Mouse (Mus musculus) hindbrain, embryonic 16.5 days (tissue): ENCODE data around the gene Rab3b. TPM values are rescaled to one million over a fixed set of nuclear protein-coding genes. Genes with fewer than 3 reads are reported as not detected.

ENCODE experiments used
- ATAC-seq: fragments of 200-750 bp; cut with Nextera tagmentation; 2 replicates; pipeline ENCODE4 v1.8.0; 2017; ENCODE audit warnings: moderate TSS enrichment, moderate library complexity
- H3K27ac ChIP-seq: fragments of 300-500 bp; sonication (generic); 2 replicates; pipeline ENCODE4 v1.5.1; 2014; ENCODE audit warnings: low read depth, mild to moderate bottlenecking, control low read depth, low read length, moderate library complexity
- H3K27me3 ChIP-seq: fragments of 300-500 bp; sonication (generic); replicated peaks from 2 replicates; pipeline ENCODE4 v1.6.1; 2014; ENCODE audit warnings: low read length; ENCODE audit not compliant: control insufficient read depth, insufficient read depth
- H3K36me3 ChIP-seq: fragments of 300-500 bp; sonication (generic); 2 replicates; pipeline ENCODE4 v1.6.1; 2014; ENCODE audit warnings: mild to moderate bottlenecking, low read length, moderate library complexity, mixed read lengths; ENCODE audit not compliant: control insufficient read depth, insufficient read depth
- H3K4me1 ChIP-seq: fragments of 300-500 bp; sonication (generic); 2 replicates; pipeline ENCODE4 v1.6.1; 2014; ENCODE audit warnings: low read depth, low read length; ENCODE audit not compliant: control insufficient read depth, insufficient read depth
- H3K4me2 ChIP-seq: fragments of 300-500 bp; sonication (generic); 2 replicates; pipeline ENCODE4 v1.6.1; 2014; ENCODE audit warnings: mild to moderate bottlenecking, low read length, control low read depth, moderate library complexity
- H3K4me3 ChIP-seq: fragments of 300-500 bp; sonication (generic); 2 replicates; pipeline ENCODE4 v1.5.1; 2014; ENCODE audit warnings: mild to moderate bottlenecking, low read length, control low read depth, moderate library complexity
- H3K9ac ChIP-seq: fragments of 300-500 bp; sonication (generic); 2 replicates; pipeline ENCODE4 v1.6.1; 2014; ENCODE audit warnings: low read depth, mild to moderate bottlenecking, control low read depth, low read length, moderate library complexity
- H3K9me3 ChIP-seq: fragments of 300-500 bp; sonication (generic); 2 replicates; pipeline ENCODE4 v1.6.1; 2014; ENCODE audit warnings: mild to moderate bottlenecking, low read length, moderate library complexity; ENCODE audit not compliant: control insufficient read depth
- WGBS: fragments of 180-500 bp; shearing (Covaris S2); extraction: QIAGEN DNeasy Blood & Tissue Kit; methylation state at CpG from one replicate; pipeline ENCODE4 v1.1.7; 2014; 5-methylcytosine and 5-hydroxymethylcytosine counted together
- polyA plus RNA-seq: library from polyadenylated mRNA; unstranded; fragments of >200 nt; fragmentation: Nextera tagmentation; extraction: Ambion mirVana; gene quantifications from 2 replicates; pipeline ENCODE4 v1.2.1, GENCODE M21; 2015

Gene Rab3b
- 217 and 249 TPM in 2 replicates for polyA plus RNA-seq

DNA sequence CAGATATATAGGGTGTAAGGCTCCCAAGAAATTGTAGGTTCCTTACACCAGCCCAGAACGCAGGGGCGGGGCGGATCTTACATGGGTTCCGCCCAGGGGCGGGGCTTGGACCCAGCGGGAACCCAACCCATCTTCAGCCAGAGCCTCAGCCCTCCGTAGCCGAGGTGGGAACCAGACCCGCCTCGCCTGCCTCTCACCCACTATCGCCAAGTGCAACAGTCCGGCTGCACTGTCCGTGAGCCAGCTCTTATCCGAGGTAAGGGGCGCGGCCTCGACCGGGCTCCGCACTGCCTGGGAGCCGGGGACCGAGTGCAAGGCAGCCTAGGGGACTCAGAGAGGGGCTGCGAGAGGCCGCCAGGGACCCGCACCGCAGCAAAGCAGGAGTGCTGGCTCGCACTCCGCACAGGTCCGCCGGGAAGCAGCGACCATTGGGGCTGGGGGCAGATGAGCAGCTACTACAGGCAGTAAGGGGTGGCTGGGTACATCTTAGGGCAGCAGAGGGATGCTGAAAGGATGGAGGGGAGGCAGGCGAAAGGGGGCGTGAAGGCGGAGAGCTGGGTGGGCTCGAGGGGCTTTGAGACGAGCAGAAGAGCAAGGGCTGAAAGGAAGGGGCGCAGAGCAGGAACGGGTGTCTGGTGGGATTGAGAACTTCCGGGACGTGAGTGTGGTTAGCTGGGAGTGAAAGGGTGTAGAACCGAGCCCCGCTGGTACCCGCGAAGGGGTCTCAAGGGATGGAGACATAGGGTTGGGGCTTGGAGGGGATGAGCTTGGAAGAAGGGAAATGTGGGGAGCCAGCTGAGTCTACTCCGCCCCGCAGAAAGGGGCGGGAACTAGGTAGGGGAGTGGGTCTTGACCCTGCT lies at the start of gene Rab3b:
Gene Rab3b, plus strand, starts transcription at position 101 of the 860 bp plus-strand sequence.
- Histone ChIP-seq H3K36me3 (no peaks in the 10 kb centered on the region), H3K9ac (peak within 1 kb of the TSS; percentile 71), H3K27me3 (no peaks in the 10 kb centered on the region), H3K9me3 (no peaks in the 10 kb centered on the region), H3K4me2 (peak within 1 kb of the TSS; percentile 58), H3K27ac (peak within 1 kb of the TSS; percentile 26), H3K4me1 (no peaks in the 10 kb centered on the region; the same call in 1 of the 2 replicates), H3K4me3 (peak within 1 kb of the TSS; percentile 56)
- under 1% methylated on average over 46 of the region's 46 CpGs for WGBS
- peak; percentile 94 for ATAC-seq

DNA sequence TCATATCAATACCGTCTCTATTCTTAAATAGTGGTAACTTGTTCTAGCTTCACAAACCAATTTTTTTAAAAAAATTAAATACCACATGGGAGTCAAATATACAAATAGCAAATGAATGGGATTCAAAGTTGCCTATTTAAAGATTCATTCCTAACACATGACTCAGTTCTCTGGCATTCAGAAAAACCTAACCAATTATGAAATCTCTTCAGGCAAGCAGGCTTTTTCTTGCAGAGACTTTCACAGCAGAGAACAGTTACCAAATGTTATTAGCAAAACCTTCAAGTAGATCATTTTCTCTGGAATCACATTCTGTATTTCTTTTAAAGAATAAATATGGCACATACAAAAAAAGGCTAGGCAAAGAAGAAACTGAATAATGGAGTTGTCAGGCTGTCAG lies 48.2 kb upstream of the Rab3b start:
- H3K9ac ChIP-seq = no peak overlapping the region
- H3K4me2 ChIP-seq = peak overlapping the region; percentile 6; the same call in 1 of the 2 replicates

DNA sequence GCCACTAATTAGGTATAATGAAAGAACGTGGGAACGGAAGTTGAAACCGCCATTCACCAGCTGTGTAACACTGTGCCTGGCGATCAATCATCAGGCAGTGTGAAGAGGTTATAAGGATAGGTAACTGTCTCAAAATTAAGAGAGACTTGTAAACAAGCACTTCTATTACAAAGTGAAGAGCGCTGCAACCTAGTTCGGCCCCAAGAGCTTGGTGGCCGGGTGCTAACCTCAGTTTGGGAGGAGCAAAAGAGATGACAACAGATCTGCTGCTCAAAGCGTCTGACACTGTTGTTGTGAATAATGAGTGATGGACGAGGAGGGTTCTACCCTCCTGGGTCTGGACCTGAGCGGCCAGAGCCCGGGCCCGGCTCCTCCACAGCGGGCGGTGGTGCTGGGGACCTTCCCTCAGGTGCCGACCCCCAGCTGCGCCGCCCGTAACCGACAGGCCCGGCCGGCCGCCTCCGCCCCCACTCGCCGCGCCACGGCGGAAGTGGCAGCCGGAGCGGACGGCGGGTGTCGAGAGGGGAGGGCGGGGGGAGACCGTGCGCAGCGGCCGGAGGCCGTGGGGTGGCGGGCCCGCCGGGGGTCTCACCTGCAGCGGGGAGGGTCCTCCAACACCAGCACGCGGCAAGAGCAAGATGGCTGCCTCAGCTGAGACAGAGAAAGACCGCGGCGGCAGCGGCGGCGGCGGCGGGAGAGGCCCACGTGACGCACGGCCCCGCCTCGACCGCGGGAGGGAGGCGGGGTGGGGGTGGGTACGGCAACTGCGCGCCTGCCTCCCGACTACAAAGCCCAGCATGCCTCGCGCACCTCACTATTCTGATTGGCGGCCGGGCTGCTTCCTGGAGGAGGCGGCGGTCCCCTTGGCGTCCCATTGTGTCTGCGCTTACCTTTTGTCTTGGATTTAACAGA lies 45.7 kb upstream of the Rab3b start, which contains the start of gene Btf3l4:
Gene Btf3l4, minus strand, starts transcription at position 699 of the 912 bp plus-strand sequence.
- Histone ChIP-seq H3K27me3 (no peaks in the 10 kb centered on the region), H3K9me3 (no peaks in the 10 kb centered on the region), H3K27ac (peak within 1 kb of the TSS; percentile 99), H3K9ac (peak within 1 kb of the TSS; percentile 99), H3K36me3 (no peaks in the 10 kb centered on the region; the same call in 1 of the 2 replicates), H3K4me3 (peak within 1 kb of the TSS; percentile 91), H3K4me2 (peak within 1 kb of the TSS; percentile 87), H3K4me1 (peaks cover 25% of the 10 kb centered on the region)
- peak; percentile 94 for ATAC-seq
- WGBS = under 1% methylated on average over 64 of the region's 73 CpGs

More for the DNA sequence above, 48.2 kb upstream of the Rab3b start:
- WGBS = 88% methylated on average over 1 of the region's 1 CpGs
- Histone ChIP-seq H3K4me3 (no peak overlapping the region), H3K27ac (no peak overlapping the region), H3K27me3 (no peaks in the 10 kb centered on the region), H3K36me3 (peaks cover 8% of the 10 kb centered on the region), H3K4me1 (peaks cover 18% of the 10 kb centered on the region), H3K9me3 (no peaks in the 10 kb centered on the region)
- ATAC-seq = no peak

DNA sequence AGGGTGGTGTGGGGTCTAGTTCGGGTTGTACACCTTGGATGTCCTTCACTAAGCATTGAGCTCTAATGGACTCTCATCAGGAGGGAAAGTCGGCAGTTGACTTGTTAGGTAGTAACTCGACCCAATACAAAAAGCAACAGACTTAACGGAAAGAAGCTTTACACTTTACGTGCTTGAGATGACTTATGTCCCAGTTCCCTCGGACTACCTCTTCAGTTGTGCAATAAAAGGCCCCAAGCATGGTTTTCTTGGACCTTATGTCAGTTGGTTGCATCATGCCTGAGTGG lies 45.1 kb upstream of the Rab3b start:
- H3K27me3 ChIP-seq = no peaks in the 10 kb centered on the region
- peak overlapping the region; percentile 91 for H3K4me3 ChIP-seq
- no peaks in the 10 kb centered on the region for H3K9me3 ChIP-seq
- H3K9ac ChIP-seq = peak overlapping the region; percentile 76
- H3K4me2 ChIP-seq = peak overlapping the region; percentile 87
- H3K4me1 ChIP-seq = peaks cover 25% of the 10 kb centered on the region
- ATAC-seq = no peak
- WGBS = 1% methylated on average over 6 of the region's 6 CpGs
- no peaks in the 10 kb centered on the region; the same call in 1 of the 2 replicates for H3K36me3 ChIP-seq
- H3K27ac ChIP-seq = peak overlapping the region; percentile 99

DNA sequence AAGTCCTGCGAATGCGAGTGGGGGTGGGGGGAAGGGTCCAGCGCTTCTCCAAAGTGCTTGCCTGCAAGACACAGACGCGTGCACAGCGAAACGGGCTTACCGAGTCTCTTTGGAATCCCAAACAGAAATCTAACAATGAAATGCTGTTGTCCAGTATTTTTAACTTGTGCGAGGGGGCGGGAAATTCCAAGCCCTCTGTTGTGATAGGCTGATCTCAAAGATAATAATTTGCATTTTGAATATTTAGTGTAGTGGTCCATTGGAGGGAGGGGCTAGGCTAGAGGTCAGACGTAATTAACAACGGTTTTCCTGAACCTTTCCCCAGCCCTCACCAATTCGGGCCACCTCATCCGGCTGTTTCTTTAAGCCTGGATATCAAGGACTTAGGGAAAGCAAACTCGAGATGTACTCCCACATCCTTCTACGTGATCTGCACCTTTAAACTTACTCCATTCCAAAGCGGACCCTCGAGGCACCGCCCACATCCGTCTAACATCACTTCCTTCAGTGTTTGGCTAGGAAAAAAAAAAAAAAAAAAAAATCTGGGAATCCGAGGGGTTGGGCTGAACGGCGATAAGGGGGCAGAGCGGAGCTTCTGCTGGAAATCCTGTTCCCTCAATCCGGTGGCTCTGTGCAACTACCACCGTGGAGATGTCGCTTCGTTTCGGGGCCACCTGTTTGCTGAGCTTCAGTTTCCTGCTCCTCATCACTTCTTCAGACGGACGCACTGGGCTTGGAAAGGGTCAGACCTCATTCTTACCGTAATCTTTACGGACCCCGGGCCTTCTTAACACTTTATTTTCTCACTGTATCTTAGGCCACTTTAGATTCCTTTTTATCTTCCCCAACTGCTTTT lies 44.5 kb upstream of the Rab3b start, which contains the start of gene Txndc12:
Gene Txndc12, plus strand, starts transcription at position 487 of the 856 bp plus-strand sequence.
- Histone ChIP-seq H3K4me3 (peak within 1 kb of the TSS; percentile 91), H3K4me1 (peaks cover 25% of the 10 kb centered on the region), H3K36me3 (no peaks in the 10 kb centered on the region), H3K9ac (peak within 1 kb of the TSS; percentile 99), H3K27ac (peak within 1 kb of the TSS; percentile 99), H3K27me3 (no peaks in the 10 kb centered on the region), H3K4me2 (peak within 1 kb of the TSS; percentile 87), H3K9me3 (no peaks in the 10 kb centered on the region)
- ATAC-seq = peak; percentile 83
- under 1% methylated on average over 34 of the region's 34 CpGs for WGBS

DNA sequence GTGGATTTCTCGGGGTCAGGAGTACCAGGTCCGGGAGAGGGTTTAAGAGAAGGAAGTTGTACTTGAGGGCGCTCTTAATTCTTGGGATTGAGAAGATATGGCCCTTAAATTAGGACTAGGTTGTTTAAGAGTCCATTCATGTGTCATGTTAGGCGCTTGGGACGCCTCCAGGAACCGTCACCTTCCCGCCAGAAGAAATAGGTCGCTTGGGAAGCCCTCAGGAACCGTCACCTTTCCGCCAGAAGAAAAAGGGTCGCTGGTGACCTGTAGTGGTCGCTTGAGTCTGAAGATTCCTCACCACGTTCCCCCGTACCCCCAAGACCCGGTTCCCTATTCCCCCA lies 43.9 kb upstream of the Rab3b start:
- Histone ChIP-seq H3K36me3 (no peaks in the 10 kb centered on the region), H3K27ac (peak overlapping the region; percentile 99), H3K4me3 (peak overlapping the region; percentile 91), H3K9me3 (no peaks in the 10 kb centered on the region), H3K4me2 (peak overlapping the region; percentile 87), H3K27me3 (no peaks in the 10 kb centered on the region), H3K4me1 (peaks cover 25% of the 10 kb centered on the region), H3K9ac (peak overlapping the region; percentile 76)
- ATAC-seq = no peak
- WGBS = under 1% methylated on average over 15 of the region's 15 CpGs

DNA sequence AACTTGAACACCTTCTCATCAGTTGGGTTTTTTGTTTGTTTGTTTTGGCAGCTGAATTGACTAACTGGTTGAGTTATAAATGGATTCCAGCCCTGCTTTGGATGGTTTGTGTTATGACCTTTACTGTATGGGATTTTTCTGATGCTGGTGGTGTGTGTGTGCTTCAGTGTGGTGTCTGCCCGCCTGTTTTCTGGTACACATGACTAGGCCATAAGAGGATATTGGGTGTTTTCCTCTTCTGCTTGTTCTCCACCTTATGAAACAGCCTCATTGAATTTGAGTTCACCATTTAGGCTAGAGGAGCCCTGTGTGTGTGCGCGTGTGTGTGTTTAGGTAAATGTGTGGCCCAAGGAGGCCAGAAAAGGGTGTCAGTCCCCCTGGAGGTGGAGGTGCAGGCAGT lies 43.4 kb upstream of the Rab3b start:
- peak overlapping the region; percentile 99; the same call in 1 of the 2 replicates for H3K27ac ChIP-seq
- peak overlapping the region; percentile 87 for H3K4me2 ChIP-seq
- no peaks in the 10 kb centered on the region for H3K9me3 ChIP-seq
- 67% methylated on average over 3 of the region's 3 CpGs for WGBS
- no peak for ATAC-seq
- H3K4me3 ChIP-seq = peak overlapping the region; percentile 91
- no peaks in the 10 kb centered on the region for H3K36me3 ChIP-seq
- peaks cover 25% of the 10 kb centered on the region for H3K4me1 ChIP-seq
- no peaks in the 10 kb centered on the region for H3K27me3 ChIP-seq
- H3K9ac ChIP-seq = peak overlapping the region; percentile 76

DNA sequence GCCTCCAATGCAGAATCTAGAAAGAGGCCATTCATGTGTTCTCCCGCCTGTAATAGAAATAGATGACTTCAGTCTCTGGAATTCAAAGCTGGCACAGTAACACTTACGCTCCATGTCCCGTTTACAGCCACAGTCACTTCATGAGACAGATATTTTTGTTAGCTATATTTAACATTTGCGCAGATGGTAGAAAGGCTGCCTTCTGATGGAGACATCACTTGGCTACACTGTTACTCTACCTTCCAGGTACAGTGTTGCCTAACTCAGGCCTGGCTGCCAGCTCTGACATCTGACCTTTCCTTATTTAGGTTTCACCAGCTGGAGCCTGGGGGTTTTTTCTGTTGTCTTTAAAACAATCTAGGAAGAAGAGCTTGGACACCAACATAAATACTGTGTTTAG lies 40.8 kb upstream of the Rab3b start:
- H3K4me3 ChIP-seq = no peak overlapping the region
- peaks cover 11% of the 10 kb centered on the region for H3K4me1 ChIP-seq
- H3K27me3 ChIP-seq = no peaks in the 10 kb centered on the region
- no peaks in the 10 kb centered on the region for H3K9me3 ChIP-seq
- no peak for ATAC-seq
- 79% methylated on average over 4 of the region's 4 CpGs for WGBS
- H3K9ac ChIP-seq = no peak overlapping the region
- H3K27ac ChIP-seq = no peak overlapping the region
- no peaks in the 10 kb centered on the region for H3K36me3 ChIP-seq
- H3K4me2 ChIP-seq = no peak overlapping the region
